Mouse (Mus musculus) liver, embryonic 12.5 days (tissue): ENCODE results near the gene Gm4307. TPM values are rescaled to one million over a fixed set of nuclear protein-coding genes. Genes with fewer than 3 reads are reported as not detected.
"Not testable (repeated sequence)": the region's sequence is repeated elsewhere in the genome, so short reads cannot be mapped to it uniquely, and the experiment has no call there.

ENCODE experiments used
- ATAC-seq: fragments of 200-750 bp; cut with Nextera tagmentation; 2 replicates; pipeline ENCODE4 v1.8.0; 2017; ENCODE audit warnings: moderate number of reproducible peaks, mild to moderate bottlenecking, moderate library complexity
- H3K27ac ChIP-seq: fragments of 300-500 bp; sonication (generic); 2 replicates; pipeline ENCODE4 v1.5.1; 2016; ENCODE audit warnings: mild to moderate bottlenecking
- H3K27me3 ChIP-seq: fragments of 300-500 bp; sonication (generic); replicated peaks from 2 replicates; pipeline ENCODE4 v1.6.1; 2016; ENCODE audit warnings: mild to moderate bottlenecking, moderate library complexity
- H3K36me3 ChIP-seq: fragments of 300-500 bp; sonication (generic); 2 replicates; pipeline ENCODE4 v1.6.1; 2016; ENCODE audit warnings: mild to moderate bottlenecking, moderate library complexity
- H3K4me1 ChIP-seq: fragments of 300-500 bp; sonication (generic); 2 replicates; pipeline ENCODE4 v1.6.1; 2016
- H3K4me2 ChIP-seq: fragments of 300-500 bp; sonication (generic); 2 replicates; pipeline ENCODE4 v1.6.1; 2016; ENCODE audit warnings: mild to moderate bottlenecking, moderate library complexity
- H3K4me3 ChIP-seq: fragments of 300-500 bp; sonication (generic); 2 replicates; pipeline ENCODE4 v1.5.1; 2016; ENCODE audit warnings: mild to moderate bottlenecking, moderate library complexity
- H3K9ac ChIP-seq: fragments of 300-500 bp; sonication (generic); 2 replicates; pipeline ENCODE4 v1.6.1; 2016; ENCODE audit warnings: mild to moderate bottlenecking, moderate library complexity
- H3K9me3 ChIP-seq: fragments of 300-500 bp; sonication (generic); replicated peaks from 2 replicates; pipeline ENCODE4 v1.6.1; 2016; ENCODE audit warnings: mild to moderate bottlenecking, moderate library complexity
- WGBS: fragments of 180-500 bp; shearing (Covaris S2); methylation state at CpG from one replicate; pipeline ENCODE4 v1.1.7; 2016; ENCODE audit not compliant: insufficient replicate concordance; 5-methylcytosine and 5-hydroxymethylcytosine counted together
- polyA plus RNA-seq: library from polyadenylated mRNA; unstranded; fragments of >200 nt; fragmentation: Nextera tagmentation; extraction: Ambion mirVana; gene quantifications from 2 replicates; pipeline ENCODE4 v1.2.1, GENCODE M21; 2016

Gm4307 gene
- not detected in 2 replicates for polyA plus RNA-seq

DNA sequence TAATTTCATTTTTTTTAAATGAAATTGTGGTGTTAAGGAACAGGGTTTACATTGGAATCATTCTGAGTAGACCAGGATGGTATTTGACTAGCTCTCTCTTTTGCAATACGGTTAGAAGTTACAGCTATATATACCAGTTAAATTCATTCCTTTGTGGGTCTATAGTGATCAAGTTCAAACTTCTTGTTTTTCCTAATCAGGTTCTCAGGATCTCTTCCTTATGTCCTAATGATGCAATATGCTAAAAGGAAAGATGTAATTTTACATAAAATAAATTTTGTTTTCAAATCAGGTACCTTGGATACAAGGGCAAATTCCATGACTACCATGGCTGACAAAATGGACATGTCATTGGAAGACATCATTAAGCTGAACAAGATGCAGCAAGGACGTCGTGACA, at the start of gene Gm4307:
Gene Gm4307 (plus strand): TSS at position 301 of the 400 bp plus-strand sequence.
- H3K9ac ChIP-seq, H3K9me3 ChIP-seq, H3K4me2 ChIP-seq, H3K36me3 ChIP-seq, H3K4me3 ChIP-seq, H3K4me1 ChIP-seq, ATAC-seq, H3K27ac ChIP-seq, H3K27me3 ChIP-seq: not testable (repeated sequence)
- no CpG with 5 or more reads among the region's 3 CpGs for WGBS

DNA sequence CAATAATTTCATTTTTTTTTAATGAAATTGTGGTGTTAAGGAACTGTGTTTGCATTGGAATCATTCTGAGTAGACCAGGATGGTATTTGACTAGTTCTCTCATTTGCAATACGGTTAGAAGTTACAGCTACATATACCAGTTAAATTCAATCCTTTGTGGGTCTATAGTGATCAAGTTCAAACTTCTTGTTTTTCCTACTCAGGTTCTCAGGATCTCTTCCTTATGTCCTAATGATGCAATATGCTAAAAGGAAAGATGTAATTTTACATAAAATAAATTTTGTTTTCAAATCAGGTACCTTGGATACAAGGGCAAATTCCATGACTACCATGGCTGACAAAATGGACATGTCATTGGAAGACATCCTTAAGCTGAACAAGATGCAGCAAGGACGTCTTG, 25.8 kb upstream of the Gm4307 start, which contains the start of gene Gm4301:
Gene Gm4301 (plus strand): TSS at position 301 of the 400 bp plus-strand sequence.
- no CpG with 5 or more reads among the region's 2 CpGs for WGBS
- not testable (repeated sequence) for H3K4me1 ChIP-seq, H3K9me3 ChIP-seq, H3K4me2 ChIP-seq, ATAC-seq, H3K27ac ChIP-seq, H3K36me3 ChIP-seq, H3K4me3 ChIP-seq, H3K27me3 ChIP-seq, H3K9ac ChIP-seq

- not testable (repeated sequence) for ATAC-seq, H3K4me3 ChIP-seq, H3K36me3 ChIP-seq, H3K4me2 ChIP-seq, H3K9me3 ChIP-seq, H3K27me3 ChIP-seq, H3K9ac ChIP-seq, H3K27ac ChIP-seq, H3K4me1 ChIP-seq
- no CpG with 5 or more reads among the region's 3 CpGs for WGBS
Observed at GRCm38 (mm10) chr10:100340536-100340935, 20.6 kb upstream of the Gm4307 start, which contains the start of gene Gm4302. Gene Gm4302, plus strand, starts transcription at chr10:100340836.

DNA sequence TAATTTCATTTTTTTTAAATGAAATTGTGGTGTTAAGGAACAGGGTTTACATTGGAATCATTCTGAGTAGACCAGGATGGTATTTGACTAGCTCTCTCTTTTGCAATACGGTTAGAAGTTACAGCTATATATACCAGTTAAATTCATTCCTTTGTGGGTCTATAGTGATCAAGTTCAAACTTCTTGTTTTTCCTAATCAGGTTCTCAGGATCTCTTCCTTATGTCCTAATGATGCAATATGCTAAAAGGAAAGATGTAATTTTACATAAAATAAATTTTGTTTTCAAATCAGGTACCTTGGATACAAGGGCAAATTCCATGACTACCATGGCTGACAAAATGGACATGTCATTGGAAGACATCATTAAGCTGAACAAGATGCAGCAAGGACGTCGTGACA, 15.5 kb upstream of the Gm4307 start, which contains the start of gene Gm4303:
Gene Gm4303 (plus strand): TSS at position 301 of the 400 bp plus-strand sequence.
- H3K4me1 ChIP-seq, H3K4me3 ChIP-seq, H3K27ac ChIP-seq, H3K4me2 ChIP-seq, ATAC-seq, H3K36me3 ChIP-seq, H3K9me3 ChIP-seq, H3K27me3 ChIP-seq, H3K9ac ChIP-seq: not testable (repeated sequence)
- no CpG with 5 or more reads among the region's 3 CpGs for WGBS

GRCm38 (mm10) chr10:100350793-100351192, 10.3 kb upstream of the Gm4307 start, which contains the start of gene Gm4305:
Gene Gm4305, plus strand, starts transcription at chr10:100351093.
- H3K4me3 ChIP-seq, H3K4me1 ChIP-seq, H3K27me3 ChIP-seq, H3K4me2 ChIP-seq, H3K36me3 ChIP-seq, ATAC-seq, H3K9ac ChIP-seq, H3K27ac ChIP-seq, H3K9me3 ChIP-seq: not testable (repeated sequence)
- no CpG with 5 or more reads among the region's 3 CpGs for WGBS

DNA sequence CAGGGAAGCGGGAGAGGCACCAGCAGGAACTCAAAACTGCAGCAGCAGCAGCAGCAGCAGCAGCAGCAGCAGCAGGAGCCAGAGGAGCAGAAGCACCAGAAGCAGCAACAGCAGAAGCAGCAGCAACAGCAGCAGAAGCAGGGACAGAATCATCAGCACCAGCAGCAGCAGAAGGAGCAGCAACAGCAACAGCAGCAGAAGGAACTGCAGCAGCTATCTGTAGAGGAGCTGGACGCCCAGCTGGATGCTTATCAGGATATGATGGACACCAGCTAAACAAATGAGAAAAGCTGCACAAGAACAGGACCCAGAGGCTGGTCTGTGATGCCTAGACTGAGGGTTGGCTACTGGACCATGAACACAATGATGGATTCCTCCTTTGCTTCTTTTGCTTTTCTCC, 4.3 kb upstream of the Gm4307 start:
- H3K9me3 ChIP-seq, ATAC-seq: not testable (repeated sequence)
- WGBS: 48% methylated on average over 2 of the region's 2 CpGs

DNA sequence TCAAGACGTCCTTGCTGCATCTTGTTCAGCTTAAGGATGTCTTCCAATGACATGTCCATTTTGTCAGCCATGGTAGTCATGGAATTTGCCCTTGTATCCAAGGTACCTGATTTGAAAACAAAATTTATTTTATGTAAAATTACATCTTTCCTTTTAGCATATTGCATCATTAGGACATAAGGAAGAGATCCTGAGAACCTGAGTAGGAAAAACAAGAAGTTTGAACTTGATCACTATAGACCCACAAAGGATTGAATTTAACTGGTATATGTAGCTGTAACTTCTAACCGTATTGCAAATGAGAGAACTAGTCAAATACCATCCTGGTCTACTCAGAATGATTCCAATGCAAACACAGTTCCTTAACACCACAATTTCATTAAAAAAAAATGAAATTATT, 21.3 kb downstream of the Gm4307 start, which contains the start of gene Gm4312:
Gene Gm4312 (minus strand): TSS at position 101 of the 400 bp plus-strand sequence.
- H3K4me3 ChIP-seq, H3K9ac ChIP-seq, H3K9me3 ChIP-seq, H3K4me2 ChIP-seq, ATAC-seq, H3K27me3 ChIP-seq, H3K4me1 ChIP-seq, H3K36me3 ChIP-seq, H3K27ac ChIP-seq: not testable (repeated sequence)
- WGBS: no CpG with 5 or more reads among the region's 2 CpGs

More for the DNA sequence above, 4.3 kb upstream of the Gm4307 start:
- H3K4me3 ChIP-seq, H3K27me3 ChIP-seq, H3K4me2 ChIP-seq, H3K27ac ChIP-seq, H3K36me3 ChIP-seq, H3K9ac ChIP-seq, H3K4me1 ChIP-seq: not testable (repeated sequence)

DNA sequence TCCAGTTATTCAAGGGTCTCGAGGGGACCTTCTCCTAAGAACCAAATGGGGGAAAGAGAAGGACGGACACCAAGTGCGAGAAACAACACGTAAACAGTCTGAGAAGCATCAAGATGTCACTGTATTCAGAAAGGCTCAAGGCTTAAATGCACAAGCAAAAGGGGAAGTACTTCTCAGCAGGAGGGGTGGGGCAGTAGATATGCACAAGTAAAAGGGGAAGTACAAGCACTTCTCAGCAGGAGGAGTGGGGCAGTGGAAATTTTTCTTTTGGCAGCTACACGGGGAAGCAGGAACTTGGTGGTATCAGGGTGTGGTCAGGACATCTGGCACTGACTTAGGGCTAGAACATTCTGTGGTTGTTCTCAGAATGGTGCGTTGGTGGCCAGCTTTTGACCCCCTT, 41.2 kb downstream of the Gm4307 start:
- H3K36me3 ChIP-seq, H3K4me3 ChIP-seq, H3K4me2 ChIP-seq, H3K27ac ChIP-seq, H3K9ac ChIP-seq, H3K9me3 ChIP-seq, ATAC-seq, H3K27me3 ChIP-seq, H3K4me1 ChIP-seq: not testable (repeated sequence)
- WGBS: 58% methylated on average over 6 of the region's 6 CpGs

Other genes starting within 250 kb of the Gm4307 start
- not detected in 2 replicates for gene Gm4301, start 25.7 kb upstream of the Gm4307 start, polyA plus RNA-seq
- gene Gm4302, start 20.5 kb upstream of the Gm4307 start, polyA plus RNA-seq: not detected in 2 replicates
- gene Gm4303, start 15.4 kb upstream of the Gm4307 start, polyA plus RNA-seq: not detected in 2 replicates
- not detected in 2 replicates for gene Gm4305, start 10.2 kb upstream of the Gm4307 start, polyA plus RNA-seq
- not detected in 2 replicates for gene Gm4312, start 21.2 kb downstream of the Gm4307 start, polyA plus RNA-seq
- gene Tmtc3, start 126.0 kb downstream of the Gm4307 start, polyA plus RNA-seq: 10.5 and 11.8 TPM in 2 replicates
- gene Cep290, start 126.2 kb downstream of the Gm4307 start, polyA plus RNA-seq: 4.2 and 4.8 TPM in 2 replicates
- 13.5 and 15.2 TPM in 2 replicates for gene 4930430F08Rik, start 229.1 kb downstream of the Gm4307 start, polyA plus RNA-seq
- not detected in 2 replicates for gene 1700017N19Rik, start 229.1 kb downstream of the Gm4307 start, polyA plus RNA-seq